Mouse (Mus musculus) stomach, postnatal 0 days (tissue): ENCODE results near the gene Lhfpl5. TPM values are rescaled to one million over a fixed set of nuclear protein-coding genes. Genes with fewer than 3 reads are reported as not detected.

ENCODE experiments used
- ATAC-seq: fragments of 200-750 bp; cut with Nextera tagmentation; 2 replicates; pipeline ENCODE4 v1.8.0; 2017; ENCODE audit not compliant: low FRiP score, low TSS enrichment
- DNase-seq: peaks from one replicate; pipeline ENCODE4 v3.0.0-alpha.2; 2016; ENCODE audit warnings: low spot score
- H3K27ac ChIP-seq: fragments of 300-500 bp; sonication (generic); replicated peaks from 2 replicates; pipeline ENCODE4 v1.5.1; 2014; ENCODE audit warnings: mild to moderate bottlenecking, control low read depth
- H3K27me3 ChIP-seq: fragments of 300-500 bp; sonication (generic); 2 replicates; pipeline ENCODE4 v1.6.1; 2014; ENCODE audit warnings: low read length; ENCODE audit not compliant: control insufficient read depth, insufficient read depth
- H3K36me3 ChIP-seq: fragments of 300-500 bp; sonication (generic); 2 replicates; pipeline ENCODE4 v1.6.1; 2014; ENCODE audit warnings: low read length, mixed read lengths; ENCODE audit not compliant: control insufficient read depth, insufficient read depth
- H3K4me1 ChIP-seq: fragments of 300-500 bp; sonication (generic); replicated peaks from 2 replicates; pipeline ENCODE4 v1.6.1; 2014; ENCODE audit warnings: antibody characterized with exemption; ENCODE audit not compliant: control insufficient read depth, insufficient read depth
- H3K4me2 ChIP-seq: fragments of 300-500 bp; sonication (generic); replicated peaks from 2 replicates; pipeline ENCODE4 v1.6.1; 2014; ENCODE audit warnings: low read depth, mild to moderate bottlenecking, control low read depth, moderate library complexity
- H3K4me3 ChIP-seq: fragments of 300-500 bp; sonication (generic); 2 replicates; pipeline ENCODE4 v1.5.1; 2014; ENCODE audit warnings: low read depth, low read length, control low read depth
- H3K9ac ChIP-seq: fragments of 300-500 bp; sonication (generic); 2 replicates; pipeline ENCODE4 v1.6.1; 2014; ENCODE audit warnings: mild to moderate bottlenecking, low read length, control low read depth, mixed read lengths
- H3K9me3 ChIP-seq: fragments of 300-500 bp; sonication (generic); 2 replicates; pipeline ENCODE4 v1.6.1; 2016; ENCODE audit warnings: low read length; ENCODE audit not compliant: control insufficient read depth
- CTCF ChIP-seq: IDR thresholded peaks from 2 replicates; pipeline ENCODE4 v1.5.1; 2016; ENCODE audit warnings: antibody characterized with exemption, low read depth, mild to moderate bottlenecking, moderate library complexity
- EP300 ChIP-seq: optimal IDR thresholded peaks from 2 replicates; pipeline ENCODE3; 2016; ENCODE audit warnings: antibody characterized with exemption
- WGBS: fragments of 180-500 bp; shearing (Covaris S2); extraction: QIAGEN DNeasy Blood & Tissue Kit; methylation state at CpG from one replicate; pipeline ENCODE4 v1.1.7; 2014; 5-methylcytosine and 5-hydroxymethylcytosine counted together
- polyA plus RNA-seq: library from polyadenylated mRNA; unstranded; fragments of >200 nt; fragmentation: Nextera tagmentation; extraction: Ambion mirVana; gene quantifications from 2 replicates; pipeline ENCODE4 v1.2.1, GENCODE M21; 2015

The Lhfpl5 gene
- polyA plus RNA-seq, 1 experiment from 2014 or later, result 0.98 TPM

DNA sequence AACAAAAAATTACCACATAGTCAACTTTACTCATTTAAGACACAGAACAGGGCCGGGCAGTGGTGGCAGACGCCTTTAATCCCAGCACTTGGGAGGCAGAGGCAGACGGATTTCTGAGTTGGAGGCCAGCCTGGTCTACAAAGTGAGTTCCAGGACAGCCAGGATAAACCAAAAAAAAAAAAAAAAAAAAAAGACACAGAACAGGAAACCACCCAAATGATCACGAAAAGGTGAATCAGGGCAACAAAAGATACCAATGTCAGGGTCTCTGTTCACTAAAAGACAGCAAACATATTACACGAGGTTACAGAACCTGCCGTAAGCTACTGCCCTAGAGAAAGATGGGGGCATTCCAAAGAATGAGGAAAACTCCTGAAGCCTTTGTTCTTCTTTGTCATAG, 37.7 kb downstream of the Lhfpl5 start:
- no peak for ATAC-seq
- Histone ChIP-seq H3K36me3 (no peaks in the 10 kb centered on the region; the same call in 1 of the 2 replicates), H3K4me3 (no peak overlapping the region), H3K4me2 (no peak overlapping the region), H3K9ac (no peak overlapping the region), H3K27ac (no peak overlapping the region), H3K27me3 (no peaks in the 10 kb centered on the region), H3K4me1 (no peaks in the 10 kb centered on the region), H3K9me3 (no peaks in the 10 kb centered on the region)
- WGBS, result 81% methylated on average over 6 of the region's 6 CpGs
- TF ChIP-seq EP300, result no peak
- TF ChIP-seq CTCF, result no peak
- no peak for DNase-seq

DNA sequence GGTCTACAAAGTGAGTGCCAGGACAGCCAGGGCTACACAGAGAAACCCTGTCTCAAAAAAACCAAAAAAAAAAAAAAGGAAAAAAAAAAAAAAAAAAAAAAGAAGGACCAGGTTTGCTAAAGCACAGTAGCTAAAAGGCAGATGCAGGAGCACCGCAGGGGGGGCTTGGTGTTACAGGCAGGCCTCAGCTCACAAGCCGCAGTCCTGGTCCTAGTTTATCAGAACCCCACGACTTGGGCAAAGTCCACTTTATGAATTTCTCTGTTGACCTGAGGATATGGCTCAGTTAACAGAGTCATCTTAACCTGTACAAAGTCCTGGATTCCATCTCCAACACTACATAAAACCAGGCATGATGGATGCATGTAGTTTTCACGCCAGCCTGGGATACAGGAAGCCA, 39.9 kb downstream of the Lhfpl5 start:
- no peaks in the 10 kb centered on the region for H3K36me3 ChIP-seq
- H3K27ac ChIP-seq, result no peak overlapping the region
- no peaks in the 10 kb centered on the region for H3K4me1 ChIP-seq
- DNase-seq (no peak), ATAC-seq (no peak)
- H3K4me2 ChIP-seq, result no peak overlapping the region
- WGBS, result 86% methylated on average over 4 of the region's 4 CpGs
- H3K27me3 ChIP-seq, result no peaks in the 10 kb centered on the region
- no peak for TF ChIP-seq EP300
- TF ChIP-seq CTCF, result no peak
- H3K9me3 ChIP-seq, result no peaks in the 10 kb centered on the region
- no peak overlapping the region for H3K4me3 ChIP-seq
- no peak overlapping the region for H3K9ac ChIP-seq

DNA sequence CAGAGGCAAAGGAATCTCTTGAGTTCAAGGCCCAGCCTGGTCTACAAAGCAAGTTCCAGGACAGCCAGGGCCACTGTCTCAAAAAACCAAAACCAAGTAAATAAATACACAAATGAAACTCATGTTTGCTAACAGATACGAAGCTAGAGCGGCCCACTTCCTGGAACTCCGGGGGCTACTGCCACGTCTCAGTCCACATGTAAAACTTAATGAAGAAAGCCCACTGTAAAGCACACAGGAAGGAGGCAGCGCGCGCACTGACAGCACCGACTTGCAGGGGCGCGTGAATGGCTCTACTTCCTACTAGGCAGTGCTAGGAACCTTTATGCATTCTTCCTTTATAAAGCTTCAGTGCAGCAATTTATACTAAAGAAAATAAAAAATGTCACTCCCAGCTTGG, 42.2 kb downstream of the Lhfpl5 start:
- H3K9me3 ChIP-seq, result no peaks in the 10 kb centered on the region
- no peak overlapping the region for H3K9ac ChIP-seq
- H3K27ac ChIP-seq, result no peak overlapping the region; the same call in 1 of the 2 replicates
- no peaks in the 10 kb centered on the region for H3K36me3 ChIP-seq
- peaks cover 2% of the 10 kb centered on the region; the same call in 1 of the 2 replicates for H3K4me1 ChIP-seq
- DNase-seq (no peak), ATAC-seq (no peak)
- H3K4me2 ChIP-seq, result no peak overlapping the region
- 83% methylated on average over 10 of the region's 10 CpGs for WGBS
- H3K27me3 ChIP-seq, result no peaks in the 10 kb centered on the region
- TF ChIP-seq EP300, result no peak
- TF ChIP-seq CTCF, result no peak
- H3K4me3 ChIP-seq, result no peak overlapping the region

DNA sequence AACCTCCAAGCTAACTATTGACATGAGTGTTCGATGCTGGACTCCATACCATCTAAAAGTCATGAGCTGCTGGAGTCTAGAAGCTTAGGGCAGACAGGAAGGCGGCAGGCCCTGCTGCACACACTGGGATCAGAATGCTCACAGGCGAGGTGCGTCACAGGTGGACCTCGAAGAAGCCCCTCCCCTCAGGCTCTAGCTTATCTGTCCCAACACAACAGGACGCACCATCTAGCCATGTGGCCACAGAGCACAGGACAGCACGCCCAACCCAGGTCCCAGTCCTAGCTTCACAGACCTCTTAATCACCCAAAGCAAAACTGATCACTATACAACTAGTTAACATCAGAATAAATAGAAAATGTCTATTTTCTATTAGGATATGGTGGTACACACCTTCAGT, 42.7 kb downstream of the Lhfpl5 start:
- Histone ChIP-seq H3K9ac (no peak overlapping the region), H3K4me3 (no peak overlapping the region), H3K4me2 (no peak overlapping the region), H3K9me3 (no peaks in the 10 kb centered on the region), H3K4me1 (peaks cover 2% of the 10 kb centered on the region; the same call in 1 of the 2 replicates), H3K27ac (no peak overlapping the region), H3K36me3 (no peaks in the 10 kb centered on the region), H3K27me3 (no peaks in the 10 kb centered on the region)
- 66% methylated on average over 7 of the region's 7 CpGs for WGBS
- 0 out of 2 replicates have a peak, but pooled peaks have one; percentile 25 for ATAC-seq
- peak; percentile 41 for DNase-seq
- TF ChIP-seq EP300, result no peak
- TF ChIP-seq CTCF, result no peak

DNA sequence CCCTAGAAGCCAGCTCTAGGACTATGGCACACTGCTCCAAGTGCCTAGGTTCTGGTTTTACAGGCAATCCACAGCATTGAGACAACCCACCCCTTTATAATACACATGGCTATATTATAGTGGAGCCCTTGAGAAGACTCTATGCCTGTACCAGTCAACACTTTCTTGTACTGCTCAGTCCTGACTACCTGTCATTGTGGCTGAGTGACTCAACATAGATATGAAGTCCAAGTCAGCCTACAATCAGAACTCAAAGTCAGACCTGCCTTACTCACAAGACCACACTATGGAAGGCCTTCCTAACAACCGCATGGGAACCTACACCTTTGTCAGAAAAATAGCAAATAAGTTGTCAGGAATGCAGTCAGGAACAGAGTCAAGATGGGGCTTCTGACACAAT, 43.3 kb downstream of the Lhfpl5 start:
- H3K27ac ChIP-seq, result no peak overlapping the region
- no peak for DNase-seq
- WGBS, result 82% methylated on average over 1 of the region's 1 CpGs
- H3K36me3 ChIP-seq, result no peaks in the 10 kb centered on the region
- H3K27me3 ChIP-seq, result no peaks in the 10 kb centered on the region
- TF ChIP-seq EP300, result no peak
- TF ChIP-seq CTCF, result no peak
- ATAC-seq, result peak; percentile 26; the same call in 1 of the 2 replicates
- no peak overlapping the region for H3K9ac ChIP-seq
- no peak overlapping the region for H3K4me3 ChIP-seq
- no peak overlapping the region for H3K4me2 ChIP-seq
- peaks cover 2% of the 10 kb centered on the region; the same call in 1 of the 2 replicates for H3K4me1 ChIP-seq
- no peaks in the 10 kb centered on the region for H3K9me3 ChIP-seq

DNA sequence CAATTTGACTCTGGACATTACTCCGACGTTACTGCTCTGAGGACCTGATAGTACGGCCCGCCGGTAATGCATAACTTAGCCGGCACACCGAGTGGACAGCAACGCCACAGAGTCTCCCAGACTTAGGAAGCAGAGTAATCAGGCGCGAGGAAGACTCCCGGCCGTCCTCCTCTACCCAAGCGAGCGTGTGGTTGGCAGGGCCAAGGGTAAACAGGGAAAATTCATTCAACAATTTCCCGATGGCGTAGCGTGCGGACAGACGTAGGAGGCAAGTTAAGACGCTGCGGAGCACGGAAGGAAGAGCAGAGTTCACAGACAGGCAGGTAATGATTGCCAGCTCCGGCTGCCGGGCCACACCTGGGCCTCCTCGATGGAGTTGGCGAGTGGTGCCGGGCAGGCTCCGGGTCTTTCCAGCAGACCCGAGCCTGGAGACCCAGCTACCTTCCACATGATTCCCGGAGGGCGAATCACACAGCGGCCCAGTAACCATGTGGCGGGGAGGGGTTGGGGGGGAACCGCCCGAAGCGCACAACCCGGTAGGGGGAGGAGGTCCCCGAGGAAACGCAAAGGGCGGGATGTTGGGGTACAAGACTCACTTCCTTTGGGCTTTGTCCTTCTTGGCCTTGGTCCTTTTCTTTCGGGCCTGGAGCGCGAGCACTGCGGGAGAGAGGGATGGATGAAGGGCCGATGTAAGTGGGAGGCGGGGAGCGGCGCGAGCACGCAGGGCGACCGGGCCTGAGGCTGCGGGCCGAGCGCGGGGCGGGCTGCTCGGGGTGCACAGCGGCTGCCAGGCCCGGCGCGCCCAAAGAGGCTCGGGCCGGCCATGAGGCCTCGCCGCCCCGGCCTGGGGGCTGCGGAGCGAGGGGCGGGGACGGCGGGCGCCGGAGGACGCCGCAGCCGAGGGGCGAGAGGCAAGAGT, 46.2 kb downstream of the Lhfpl5 start:
- Histone ChIP-seq H3K9ac (peak overlapping the region; percentile 91), H3K27me3 (no peaks in the 10 kb centered on the region), H3K36me3 (no peaks in the 10 kb centered on the region), H3K4me3 (peak overlapping the region; percentile 97), H3K4me2 (peak overlapping the region; percentile 94), H3K27ac (peak overlapping the region; percentile 93), H3K4me1 (peaks cover 2% of the 10 kb centered on the region; the same call in 1 of the 2 replicates), H3K9me3 (no peaks in the 10 kb centered on the region)
- ATAC-seq, result peak; percentile 65
- no peak for TF ChIP-seq EP300
- no peak for TF ChIP-seq CTCF
- peak; percentile 78 for DNase-seq
- 1% methylated on average over 55 of the region's 78 CpGs for WGBS
